Mouse (Mus musculus) fibroblast of lung, adult 2 months (primary cell): ENCODE measurements around the gene Kctd2.
"Not testable (repeated sequence)": the region's sequence is repeated elsewhere in the genome, so short reads cannot be mapped to it uniquely, and the experiment has no call there.

Experiments used
- DNase-seq: peaks from one replicate; pipeline ENCODE4 v3.0.0-alpha.2; 2011; ENCODE audit warnings: low read depth

Kctd2 gene

GRCm38 (mm10) chr11:115419531-115420237 is at the start of gene Kctd2, which contains the start of gene Atp5h:
Kctd2 (plus strand) TSS chr11:115420128.
Atp5h (minus strand) TSS chr11:115419962.
- DNase-seq, result peak; percentile 88

DNA sequence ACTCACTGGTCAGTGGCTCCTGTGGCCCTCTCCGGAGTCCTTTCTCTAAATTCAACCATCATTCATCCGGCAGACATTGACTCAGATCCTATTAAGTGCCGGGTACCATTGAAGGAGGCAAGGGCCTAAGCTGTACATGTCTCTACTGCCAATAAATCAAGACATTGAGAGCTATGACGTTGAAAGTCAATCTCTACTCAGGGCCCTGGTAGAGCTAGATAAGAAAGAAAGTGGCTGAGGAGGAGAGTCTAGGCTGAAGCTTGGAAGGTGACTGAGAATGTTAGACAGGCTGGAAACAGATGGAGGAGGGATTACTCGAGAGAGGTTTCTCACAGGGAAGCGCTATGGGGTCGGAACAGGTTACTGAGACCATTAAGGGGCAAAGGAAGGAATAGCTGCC is 49.6 kb upstream of the Kctd2 start:
- DNase-seq, result no peak

GRCm38 (mm10) chr11:115371354-115371753 is 48.6 kb upstream of the Kctd2 start:
- DNase-seq, result no peak

DNA sequence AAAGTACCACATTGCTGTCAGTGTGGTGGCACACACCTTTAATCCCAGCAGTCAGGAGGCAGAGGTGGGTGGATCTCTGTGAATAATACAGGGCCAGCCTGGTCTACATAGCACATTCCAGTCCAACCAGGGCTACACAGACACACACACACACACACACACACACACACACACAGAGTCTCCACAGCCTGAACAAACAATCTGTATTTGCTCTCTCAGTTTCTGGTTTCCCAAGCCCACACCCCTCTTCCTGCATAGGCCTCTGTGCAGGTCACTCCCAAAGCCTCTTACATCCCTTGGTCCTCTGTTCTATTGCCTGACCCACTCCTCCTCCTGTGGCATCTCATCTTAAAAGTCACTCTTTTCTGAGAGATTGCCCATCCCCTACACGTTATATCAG is 47.9 kb upstream of the Kctd2 start:
- DNase-seq, result no peak

- DNase-seq, result no peak
These were observed 47.2 kb upstream of the Kctd2 start for GRCm38 (mm10) chr11:115372737-115373136.

DNA sequence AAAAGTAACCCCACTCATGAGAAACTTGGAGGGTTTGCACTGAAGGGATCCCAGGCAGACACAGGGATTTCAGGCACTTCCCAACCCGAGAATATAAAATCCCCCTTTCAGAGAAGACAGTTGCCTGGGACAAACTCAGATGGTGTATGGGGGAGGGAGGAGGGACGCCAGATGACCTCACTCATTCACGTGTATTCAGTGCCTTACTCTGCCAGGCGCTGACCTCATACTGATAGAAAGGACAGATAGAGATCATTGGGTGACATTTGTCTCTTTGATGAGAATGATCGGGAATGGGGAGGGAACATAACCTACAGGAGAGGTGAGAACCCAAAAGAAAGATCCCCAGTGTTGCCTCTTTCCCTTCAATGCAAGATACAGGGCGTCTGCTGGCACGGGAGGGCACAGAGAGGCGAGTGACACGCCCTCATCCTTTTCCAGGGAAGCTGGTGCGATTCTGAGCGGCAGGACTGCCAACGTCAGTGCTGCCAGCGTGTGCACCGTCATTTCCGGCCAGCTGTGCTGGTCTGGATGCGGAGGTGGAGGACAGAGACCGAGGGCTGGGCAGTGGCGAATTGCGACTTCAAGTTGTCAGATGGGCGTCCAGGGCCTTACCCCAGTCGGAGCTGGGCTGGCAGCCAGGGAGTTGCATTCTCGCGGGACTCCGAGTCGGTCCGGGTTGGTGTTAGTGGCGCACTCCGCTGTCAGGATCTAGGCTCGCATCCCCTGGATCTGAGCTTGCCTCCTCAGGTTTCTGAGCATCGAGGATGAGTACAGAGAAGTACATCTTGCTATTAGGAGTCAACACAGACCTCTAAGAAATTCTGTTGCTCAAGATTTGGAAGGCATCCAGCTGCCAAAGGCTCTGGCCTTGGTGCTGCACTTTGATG is 45.9 kb upstream of the Kctd2 start:
- DNase-seq, result no peak

DNA sequence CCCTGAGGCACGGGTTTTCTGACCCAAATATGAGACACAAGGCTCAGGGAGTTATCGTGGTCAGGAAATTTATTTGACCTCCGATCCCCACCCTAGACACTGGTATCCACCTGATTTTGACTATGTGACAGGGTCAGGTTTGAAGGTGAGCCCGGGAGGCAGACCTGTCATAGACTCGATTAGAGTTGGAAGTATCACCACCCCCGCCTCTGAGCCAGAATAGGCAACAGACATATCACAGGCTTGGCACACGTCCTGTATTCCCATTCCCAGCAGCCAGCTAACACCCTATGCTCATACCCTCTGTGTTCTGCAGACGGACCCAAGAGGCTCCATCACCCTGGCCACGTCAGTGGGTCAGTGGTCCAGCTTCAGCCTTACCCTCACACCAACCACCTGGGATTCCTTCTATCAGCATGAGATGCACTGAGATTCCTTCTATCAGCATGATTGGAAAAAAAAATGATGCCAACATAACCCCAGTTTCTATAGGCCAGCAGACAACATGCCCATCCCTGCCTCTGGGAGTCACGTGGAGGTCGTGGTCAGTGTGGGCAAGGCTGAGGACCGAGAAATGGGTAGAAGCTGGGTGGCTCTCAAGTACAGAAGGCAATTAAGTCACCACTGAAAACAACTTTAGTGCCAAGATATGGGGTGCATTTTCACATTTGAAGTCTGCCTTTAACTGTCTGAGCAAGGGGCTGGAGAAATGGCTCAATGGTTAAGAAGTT is 45.1 kb upstream of the Kctd2 start:
- DNase-seq, result no peak

- no peak for DNase-seq
These were observed 43.2 kb upstream of the Kctd2 start for GRCm38 (mm10) chr11:115376722-115377121.

GRCm38 (mm10) chr11:115377254-115377653 is 42.7 kb upstream of the Kctd2 start:
- no peak for DNase-seq

DNA sequence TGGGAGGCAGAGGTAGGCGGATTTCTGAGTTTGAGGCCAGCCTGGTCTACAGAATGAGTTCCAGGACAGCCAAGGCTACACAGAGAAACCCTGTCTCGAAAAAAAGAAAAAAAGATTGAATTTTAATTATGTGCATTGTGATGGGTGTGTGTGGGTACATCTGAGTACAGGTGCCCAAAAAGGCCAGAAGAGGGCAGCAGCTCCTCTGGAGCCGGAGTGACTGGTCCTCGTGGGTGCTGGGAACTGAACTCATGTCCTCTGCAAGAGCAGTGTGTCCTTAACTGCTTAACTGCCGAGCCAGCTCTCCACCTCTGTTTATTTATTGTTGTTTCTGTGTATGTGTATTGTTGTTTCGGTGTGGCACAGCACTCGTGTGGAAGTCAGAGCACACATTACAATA is 42.1 kb upstream of the Kctd2 start:
- no peak for DNase-seq

DNA sequence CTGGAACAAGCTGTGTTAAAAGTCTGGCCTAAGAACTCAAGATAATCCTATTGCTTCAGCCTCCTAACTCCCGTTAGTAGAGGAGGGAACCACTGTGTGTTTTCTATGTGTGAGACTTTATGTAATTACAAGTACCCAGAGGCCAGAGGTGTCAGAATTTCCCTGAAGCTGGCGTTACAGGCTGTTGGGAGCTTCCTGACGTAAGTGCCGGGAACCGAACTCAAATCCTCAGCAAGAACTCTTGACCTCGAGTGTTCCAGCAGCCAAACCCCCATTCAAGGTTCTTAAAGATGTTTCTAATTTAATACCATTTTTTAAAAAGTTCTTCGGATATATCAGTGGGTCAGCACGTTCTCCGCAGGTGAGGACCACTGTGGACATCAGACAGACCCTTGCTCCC is 38.7 kb upstream of the Kctd2 start:
- DNase-seq, result no peak

DNA sequence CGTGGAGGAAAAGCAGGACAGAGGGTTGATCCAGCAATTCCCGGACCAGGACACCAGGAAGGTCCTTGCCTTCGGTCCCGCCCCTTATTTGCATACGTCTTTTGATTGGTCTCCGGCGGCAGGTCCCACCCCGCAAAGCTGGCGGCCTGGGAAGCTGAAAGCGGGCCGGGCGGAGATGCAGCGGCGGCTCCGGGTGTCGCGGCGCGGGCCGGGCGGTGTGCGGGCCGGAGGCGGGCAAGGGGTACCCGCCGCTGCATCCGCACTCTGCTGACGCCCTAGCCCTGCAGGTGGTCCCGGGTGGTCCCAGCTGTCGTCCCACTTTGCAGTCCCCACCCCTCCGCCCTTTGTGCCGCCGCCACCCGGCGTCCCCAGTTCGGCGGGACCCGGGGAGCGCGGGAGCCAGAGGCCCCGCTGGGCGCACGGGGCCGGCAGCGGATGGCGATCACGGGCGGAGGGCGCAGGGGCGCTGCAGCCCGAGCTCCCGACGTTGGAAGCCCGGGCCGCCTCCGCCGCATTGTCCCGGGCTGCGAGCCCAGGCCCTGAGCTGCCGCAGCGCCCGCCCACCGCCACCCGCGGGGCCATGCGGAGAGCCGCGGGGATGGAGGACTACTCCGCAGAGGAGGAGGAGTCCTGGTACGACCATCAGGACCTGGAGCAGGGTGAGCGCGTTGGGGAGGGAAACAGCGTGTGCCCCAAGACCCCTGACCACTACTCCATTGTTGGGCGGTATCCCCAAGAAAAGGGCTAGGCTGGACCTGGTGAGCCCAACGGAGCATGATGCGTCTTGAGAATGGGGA is 38.0 kb upstream of the Kctd2 start, which contains the start of gene Cdr2l:
Gene Cdr2l, plus strand, starts transcription at position 174 of the 797 bp plus-strand sequence.
- DNase-seq, result peak; percentile 70

- DNase-seq, result no peak
These were observed 37.0 kb upstream of the Kctd2 start for GRCm38 (mm10) chr11:115382891-115383290.

- DNase-seq, result no peak
These were observed 36.0 kb upstream of the Kctd2 start for GRCm38 (mm10) chr11:115383701-115384474.

DNA sequence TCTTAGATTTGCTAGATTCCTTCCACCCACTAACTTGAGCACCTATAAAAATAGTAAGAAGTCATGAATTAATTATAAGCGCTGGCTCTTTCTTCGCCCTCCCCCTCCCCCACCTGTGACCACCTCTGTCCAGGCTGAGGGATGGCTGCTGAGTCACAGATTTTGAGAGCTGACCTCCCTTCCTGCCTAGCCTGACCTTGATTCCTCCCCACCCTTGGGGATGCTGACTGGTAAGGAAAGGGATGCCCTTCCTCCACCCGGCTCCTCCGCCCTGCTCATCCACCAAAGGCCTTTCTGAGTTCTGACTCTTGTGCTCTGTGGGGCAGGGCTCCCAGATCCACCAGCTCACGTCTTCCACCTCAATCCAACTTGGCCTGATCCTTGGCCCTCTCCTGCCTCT is 35.3 kb upstream of the Kctd2 start:
- no peak for DNase-seq

DNA sequence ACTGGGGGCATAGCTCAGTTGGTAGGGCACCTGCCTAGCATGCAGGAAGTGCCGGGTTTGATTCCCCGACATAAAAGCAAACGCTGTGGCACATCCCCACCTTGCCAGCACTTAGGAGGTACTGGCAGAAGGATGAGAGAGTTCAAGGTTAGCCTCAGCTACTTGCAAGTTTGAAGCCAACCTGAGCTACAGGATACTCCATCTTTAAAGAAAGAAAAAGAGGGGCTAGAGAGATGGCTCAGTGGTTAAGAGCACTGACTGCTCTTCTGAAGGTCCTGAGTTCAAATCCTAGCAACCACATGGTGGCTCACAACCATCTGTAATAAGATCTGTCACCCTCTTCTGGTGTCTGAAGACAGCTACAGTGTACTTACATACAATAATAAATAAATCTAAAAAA is 33.1 kb upstream of the Kctd2 start:
- not testable (repeated sequence) for DNase-seq

- no peak for DNase-seq
These were observed 28.6 kb upstream of the Kctd2 start for GRCm38 (mm10) chr11:115391358-115391757.

DNA sequence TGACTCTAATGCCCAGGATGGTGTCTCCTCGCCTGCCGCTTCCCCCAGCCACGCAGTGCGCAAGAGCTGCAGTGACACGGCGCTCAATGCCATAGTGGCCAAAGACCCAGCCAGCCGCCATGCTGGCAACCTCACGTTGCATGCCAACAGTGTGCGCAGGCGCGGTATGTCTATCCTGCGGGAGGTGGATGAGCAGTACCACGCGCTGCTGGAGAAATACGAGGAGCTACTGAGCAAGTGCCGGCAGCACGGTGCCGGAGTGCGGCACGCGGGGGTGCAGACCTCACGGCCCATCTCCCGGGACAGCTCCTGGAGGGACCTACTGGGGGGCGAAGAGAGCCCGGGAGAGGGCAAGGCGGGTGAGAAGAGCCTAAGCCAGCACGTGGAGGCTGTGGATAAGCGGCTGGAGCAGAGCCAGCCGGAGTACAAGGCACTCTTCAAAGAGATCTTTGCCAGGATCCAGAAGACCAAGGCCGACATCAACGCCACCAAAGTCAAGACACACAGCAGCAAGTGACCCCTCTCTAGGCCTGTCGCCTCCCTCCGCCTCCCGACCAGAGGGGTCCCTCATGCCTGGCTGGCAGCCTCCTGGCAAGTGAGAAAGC is 26.1 kb upstream of the Kctd2 start:
- DNase-seq, result no peak

- DNase-seq, result no peak
These were observed 21.8 kb upstream of the Kctd2 start for GRCm38 (mm10) chr11:115398085-115398484.

GRCm38 (mm10) chr11:115400126-115400525 is 19.8 kb upstream of the Kctd2 start:
- DNase-seq, result no peak
